Mouse (Mus musculus) MEL (cell line): Measurements from ENCODE around the gene Ak4. TPM values are rescaled to one million over a fixed set of nuclear protein-coding genes. Genes with fewer than 3 reads are reported as not detected.

ENCODE experiments used
- DNase-seq: peaks from one replicate; pipeline ENCODE4 v3.0.0; 2011; ENCODE audit warnings: low read depth, low spot score
- H3K27ac ChIP-seq: 2 replicates; pipeline ENCODE4 v1.5.1; 2012; ENCODE audit warnings: low read depth, mild to moderate bottlenecking, control low read depth, low read length, moderate library complexity; ENCODE audit not compliant: control insufficient read depth
- H3K27me3 ChIP-seq, 2 experiments: fragments of 150-350 bp in 1 of 2; sonication (generic) in 1 of 2; 2 replicates each; pipeline ENCODE4 v1.6.1; 2012; ENCODE audit warnings: low read length in 2 of 2, mild to moderate bottlenecking in 2 of 2, improper control_type of control experiment in 1 of 2, moderate library complexity in 1 of 2; ENCODE audit not compliant: insufficient read depth in 2 of 2, control insufficient read depth in 1 of 2
- H3K36me3 ChIP-seq, 2 experiments: 2 replicates each; pipeline ENCODE4 v1.6.1; 2012 to 2014; ENCODE audit warnings: low read length in 2 of 2, improper control_type of control experiment in 1 of 2, inconsistent platforms in 1 of 2, mild to moderate bottlenecking in 1 of 2; ENCODE audit not compliant: insufficient read depth in 2 of 2, control insufficient read depth in 1 of 2
- H3K4me1 ChIP-seq, 2 experiments: fragments of 150-350 bp in 1 of 2; sonication (generic) in 1 of 2; 2 replicates each; pipeline ENCODE4 v1.6.1; 2012; ENCODE audit warnings: low read length in 2 of 2, improper control_type of control experiment in 1 of 2, mild to moderate bottlenecking in 1 of 2; ENCODE audit not compliant: insufficient read depth in 2 of 2, control insufficient read depth in 1 of 2
- H3K4me3 ChIP-seq, 2 experiments: fragments of 150-350 bp in 1 of 2; sonication (generic) in 1 of 2; 2 replicates each; pipeline ENCODE4 v1.5.1; 2012; ENCODE audit warnings: low read depth in 2 of 2, low read length in 2 of 2, mild to moderate bottlenecking in 2 of 2, moderate library complexity in 2 of 2, control low read depth in 1 of 2, improper control_type of control experiment in 1 of 2; ENCODE audit not compliant: control insufficient read depth in 1 of 2, insufficient read depth in 1 of 2
- H3K79me2 ChIP-seq: 2 replicates; pipeline ENCODE4 v1.6.1; 2012; ENCODE audit warnings: mild to moderate bottlenecking, low read length, moderate library complexity; ENCODE audit not compliant: control insufficient read depth, poor library complexity, insufficient read depth
- H3K9ac ChIP-seq: 2 replicates; pipeline ENCODE4 v1.6.1; 2012; ENCODE audit warnings: low read depth, mild to moderate bottlenecking, control low read depth, low read length, moderate library complexity; ENCODE audit not compliant: control insufficient read depth, poor library complexity, severe bottlenecking
- H3K9me3 ChIP-seq: fragments of 150-350 bp; sonication (generic); replicated peaks from 2 replicates; pipeline ENCODE4 v1.6.1; 2012; ENCODE audit warnings: mild to moderate bottlenecking, low read length, improper control_type of control experiment, moderate library complexity; ENCODE audit not compliant: insufficient read depth
- CTCF ChIP-seq, 3 experiments: IDR thresholded peaks in 2 of 3; conservative IDR thresholded peaks in 1 of 3; 2 replicates each; pipeline ENCODE4 v1.5.1; 2011 to 2012; ENCODE audit warnings: low read length in 3 of 3, low read depth in 2 of 3, mild to moderate bottlenecking in 2 of 3, improper control_type of control experiment in 1 of 3, inconsistent platforms in 1 of 3, mixed read lengths in 1 of 3, moderate library complexity in 1 of 3; ENCODE audit not compliant: control insufficient read depth in 1 of 3, insufficient read depth in 1 of 3, poor library complexity in 1 of 3, severe bottlenecking in 1 of 3
- ELF1 ChIP-seq: IDR thresholded peaks from 2 replicates; pipeline ENCODE4 v1.6.1; 2014; ENCODE audit warnings: low read depth, mild to moderate bottlenecking, inconsistent platforms, low read length, improper control_type of control experiment, moderate library complexity
- ETS1 ChIP-seq: IDR thresholded peaks from 2 replicates; pipeline ENCODE4 v1.6.1; 2012; ENCODE audit warnings: low read depth, mild to moderate bottlenecking, inconsistent platforms, low read length, improper control_type of control experiment, moderate library complexity
- GATA1 ChIP-seq: IDR thresholded peaks from 2 replicates; pipeline ENCODE4 v1.6.1; 2011; ENCODE audit warnings: low read depth, low read length, improper control_type of control experiment
- HCFC1 ChIP-seq: IDR thresholded peaks from 2 replicates; pipeline ENCODE4 v1.6.1; 2012; ENCODE audit warnings: low read depth, mild to moderate bottlenecking, inconsistent platforms, low read length, improper control_type of control experiment, moderate library complexity
- JUND ChIP-seq: IDR thresholded peaks from 2 replicates; pipeline ENCODE4 v1.6.1; 2011; ENCODE audit warnings: low read depth, mild to moderate bottlenecking, improper control_type of control experiment, low read length
- MEF2A ChIP-seq: IDR thresholded peaks from 2 replicates; pipeline ENCODE4 v1.6.1; 2014; ENCODE audit warnings: low read depth, mild to moderate bottlenecking, inconsistent platforms, low read length, improper control_type of control experiment; ENCODE audit not compliant: poor library complexity, insufficient replicate concordance, severe bottlenecking; ENCODE audit errors: extremely low read depth
- MXI1 ChIP-seq: IDR thresholded peaks from 2 replicates; pipeline ENCODE4 v1.6.1; 2011; ENCODE audit warnings: mild to moderate bottlenecking, low read depth, low read length, improper control_type of control experiment
- POLR2AphosphoS2 ChIP-seq: IDR thresholded peaks from 2 replicates; pipeline ENCODE4 v1.6.1; 2011; ENCODE audit warnings: low read length, improper control_type of control experiment
- RAD21 ChIP-seq: IDR thresholded peaks from 2 replicates; pipeline ENCODE4 v1.6.1; 2011; ENCODE audit warnings: mild to moderate bottlenecking, low read depth, low read length, improper control_type of control experiment
- SIN3A ChIP-seq: IDR thresholded peaks from 2 replicates; pipeline ENCODE4 v1.6.1; 2012; ENCODE audit warnings: low read length, improper control_type of control experiment, inconsistent platforms
- TBP ChIP-seq: IDR thresholded peaks from 2 replicates; pipeline ENCODE4 v1.8.0; 2011; ENCODE audit warnings: low read depth, low read length, improper control_type of control experiment
- TCF12 ChIP-seq: IDR thresholded peaks from 2 replicates; pipeline ENCODE4 v1.6.1; 2014; ENCODE audit warnings: low read depth, mild to moderate bottlenecking, inconsistent platforms, low read length, improper control_type of control experiment, moderate library complexity
- ZC3H11A ChIP-seq: IDR thresholded peaks from 2 replicates; pipeline ENCODE4 v1.6.1; 2012; ENCODE audit warnings: low read depth, mild to moderate bottlenecking, inconsistent platforms, low read length, improper control_type of control experiment
- ZNF384 ChIP-seq: IDR thresholded peaks from 2 replicates; pipeline ENCODE4 v1.6.1; 2012; ENCODE audit warnings: low read depth, mild to moderate bottlenecking, inconsistent platforms, low read length, improper control_type of control experiment
- polyA plus RNA-seq, 2 experiments: library from polyadenylated mRNA; stranded (reverse) in 1 of 2; unstranded in 1 of 2; fragments of >175 nt in 1 of 2; fragments of >200 nt in 1 of 2; gene quantifications; 2 replicates each; pipeline versions ENCODE4 v1.2.1 to v1.2.4; 2012; ENCODE audit warnings: low replicate concordance in 2 of 2, low read depth in 1 of 2; ENCODE audit not compliant: insufficient read length in 2 of 2, insufficient read depth in 1 of 2, missing spikeins in 1 of 2
- total RNA-seq: library from RNA; depleted of rRNA; stranded (reverse); fragments of 300-350 nt; gene quantifications from 2 replicates; pipeline ENCODE4 v1.2.3, GENCODE M21; 2012

Ak4 gene
- total and polyA plus RNA-seq, 3 experiments = 18.3 to 25.4 TPM; not detected in 1

DNA sequence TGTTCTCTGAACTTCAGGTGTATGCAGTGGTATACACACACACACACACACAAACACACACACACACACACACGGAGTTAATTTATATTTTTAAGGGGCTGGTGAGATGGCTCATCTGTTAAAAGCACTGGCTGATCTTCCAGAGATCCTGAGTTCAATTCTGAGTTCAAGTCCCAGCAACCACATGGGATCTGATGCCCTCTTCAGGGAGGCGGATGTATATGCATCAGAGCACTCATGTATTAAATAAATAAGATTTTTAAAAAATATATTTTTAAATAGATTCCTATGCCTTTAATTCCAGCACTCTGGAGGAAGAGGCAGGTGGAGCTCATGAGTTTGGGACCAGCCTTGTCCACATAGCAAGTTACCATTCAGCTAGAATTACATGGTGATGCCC is 46.8 kb upstream of the Ak4 start:
- Histone ChIP-seq H3K9me3 (no peaks in the 10 kb centered on the region), H3K36me3 (no peaks in the 10 kb centered on the region)
- DNase-seq = no peak
- no peak for TF ChIP-seq ZNF384
- TF ChIP-seq ZC3H11A = peak; percentile 21; the same call in 1 of the 2 replicates
- TF ChIP-seq MEF2A = no peak
- TF ChIP-seq RAD21 = peak; percentile 38
- TF ChIP-seq CTCF (IDR thresholded peaks at IDR 0.05 in 2 of 3, conservative IDR thresholded peaks at IDR 0.05 in 1 of 3; ENCODE audit: control insufficient read depth in 1 of 3, insufficient read depth in 1 of 3, low read depth in 2 of 3, low read length in 3 of 3, poor library complexity in 1 of 3, severe bottlenecking in 1 of 3) = peak in 1 of 3 experiments; percentile 37; a peak in 2 of 6 replicates
- TF ChIP-seq, all 39 proteins: peak for 3
- H3K4me3 ChIP-seq = no peak overlapping the region
- H3K27me3 ChIP-seq = no peaks in the 10 kb centered on the region
- H3K79me2 ChIP-seq = no peaks in the 10 kb centered on the region
- H3K27ac ChIP-seq = no peak overlapping the region
- H3K4me1 ChIP-seq = no peaks in the 10 kb centered on the region
- H3K9ac ChIP-seq = no peak overlapping the region

DNA sequence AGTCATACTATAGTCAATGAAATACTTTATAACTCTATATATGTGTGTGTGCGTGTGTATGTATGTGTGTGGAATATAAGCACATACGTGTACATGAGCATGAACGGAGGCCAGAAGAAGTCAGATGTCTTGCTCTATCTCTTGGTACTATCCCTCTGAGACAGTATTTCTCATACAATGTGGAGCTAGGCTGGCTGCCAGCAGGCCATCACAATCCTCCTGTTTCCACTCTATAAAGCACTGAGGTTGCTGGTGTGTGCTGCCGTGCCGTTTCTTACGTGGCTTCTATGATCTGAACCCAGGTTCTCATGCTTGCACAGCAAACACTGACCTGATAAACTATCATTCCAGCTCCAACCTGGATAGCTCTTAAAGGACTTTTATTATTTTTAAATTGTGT is 46.3 kb upstream of the Ak4 start:
- Histone ChIP-seq H3K4me1 (no peaks in the 10 kb centered on the region), H3K4me3 (no peak overlapping the region), H3K27me3 (no peaks in the 10 kb centered on the region), H3K36me3 (no peaks in the 10 kb centered on the region), H3K9me3 (no peaks in the 10 kb centered on the region), H3K79me2 (no peaks in the 10 kb centered on the region), H3K27ac (no peak overlapping the region), H3K9ac (no peak overlapping the region)
- no peak for TF ChIP-seq GATA1
- TF ChIP-seq ETS1 = no peak
- no peak for TF ChIP-seq HCFC1
- no peak for TF ChIP-seq TCF12
- no peak for TF ChIP-seq MXI1
- no peak for TF ChIP-seq POLR2AphosphoS2
- TF ChIP-seq RAD21 = no peak
- no peak for TF ChIP-seq ELF1
- TF ChIP-seq SIN3A = no peak
- no peak for DNase-seq

DNA sequence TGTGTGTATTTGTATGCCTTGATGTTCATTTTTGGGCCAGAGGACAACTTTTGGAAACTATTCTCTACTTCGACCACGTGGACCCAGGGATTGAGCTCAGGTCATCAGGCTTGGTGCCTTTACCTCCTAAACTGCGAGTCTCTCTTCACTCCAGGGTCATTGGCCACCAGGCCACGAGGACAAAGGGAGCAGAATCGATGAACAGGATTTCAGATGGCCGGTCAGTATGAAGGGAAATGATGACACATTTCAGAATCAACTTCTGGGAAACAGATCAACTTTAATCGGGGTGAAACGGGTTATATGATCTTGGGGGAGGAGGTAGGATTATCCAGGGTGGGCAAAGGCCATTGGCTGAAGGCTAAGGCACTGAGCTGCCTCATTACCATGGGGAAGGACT is 45.0 kb upstream of the Ak4 start:
- H3K27ac ChIP-seq = no peak overlapping the region
- no peaks in the 10 kb centered on the region for H3K4me1 ChIP-seq
- DNase-seq = no peak
- no peaks in the 10 kb centered on the region for H3K36me3 ChIP-seq
- no peaks in the 10 kb centered on the region for H3K9me3 ChIP-seq
- no peak overlapping the region for H3K4me3 ChIP-seq
- H3K27me3 ChIP-seq = no peaks in the 10 kb centered on the region; a peak in 1 of 4 replicates
- TF ChIP-seq JUND (no peak), TBP (no peak)
- no peak overlapping the region for H3K9ac ChIP-seq
- no peaks in the 10 kb centered on the region for H3K79me2 ChIP-seq
